Mouse (Mus musculus): Measurements from ENCODE around the gene Mfsd11.
A peak's percentile ranks its signal among the peaks of the same experiment; 100 is the strongest.
"Not testable (repeated sequence)": the region's sequence is repeated elsewhere in the genome, so short reads cannot be mapped to it uniquely, and the experiment has no call there.

Gene Mfsd11

GRCm38 (mm10) chr11:116893532-116894442 is 41.5 kb downstream of the Mfsd11 start:
- no peak for DNase-seq

GRCm38 (mm10) chr11:116895402-116895801 is 43.2 kb downstream of the Mfsd11 start:
- no peak for DNase-seq

- DNase-seq, result no peak
Observed at GRCm38 (mm10) chr11:116899247-116899646, 47.0 kb downstream of the Mfsd11 start.

- not testable (repeated sequence) for DNase-seq
Observed at GRCm38 (mm10) chr11:116902588-116902987, 50.3 kb downstream of the Mfsd11 start.

GRCm38 (mm10) chr11:116905741-116906456 is 53.7 kb downstream of the Mfsd11 start:
- DNase-seq, result no peak

GRCm38 (mm10) chr11:116913573-116913972 is 61.3 kb downstream of the Mfsd11 start:
- DNase-seq, result no peak

- DNase-seq, result no peak
Observed at GRCm38 (mm10) chr11:116914267-116914885, 62.1 kb downstream of the Mfsd11 start.

- no peak for DNase-seq
Observed at GRCm38 (mm10) chr11:116915241-116915640, 63.0 kb downstream of the Mfsd11 start.

- DNase-seq, result no peak
Observed at GRCm38 (mm10) chr11:116917361-116917760, 65.1 kb downstream of the Mfsd11 start.

- DNase-seq, result peak; percentile 81 to 95
Observed at GRCm38 (mm10) chr11:116918323-116919185, 66.3 kb downstream of the Mfsd11 start, which contains the start of gene Mgat5b. TSS of gene Mgat5b (plus strand) at chr11:116918863.

- peak in 1 of 2 experiments; percentile 28 for DNase-seq
Observed at GRCm38 (mm10) chr11:116919186-116920020, 67.2 kb downstream of the Mfsd11 start.

GRCm38 (mm10) chr11:116920746-116921145 is 68.5 kb downstream of the Mfsd11 start:
- DNase-seq, result no peak

GRCm38 (mm10) chr11:116922058-116922457 is 69.8 kb downstream of the Mfsd11 start:
- peak; percentile 24 to 29 for DNase-seq

All from cerebellum, adult 18-20 months (tissue).